Mouse (Mus musculus) spleen, postnatal 36 days (tissue): ENCODE measurements around the gene Nup54.

Source experiments
- DNase-seq, 2 experiments: peaks; one replicate each; pipeline ENCODE4 v3.0.0; 2022; ENCODE audit warnings: low spot score in 2 of 2, mixed read lengths in 1 of 2

Nup54 gene

GRCm38 (mm10) chr5:92413271-92413981 is 21.6 kb downstream of the Nup54 start:
- no peak for DNase-seq

- DNase-seq: no peak
These were observed 23.4 kb downstream of the Nup54 start for GRCm38 (mm10) chr5:92411461-92412140.

- DNase-seq: no peak
These were observed 24.5 kb downstream of the Nup54 start for GRCm38 (mm10) chr5:92410486-92410885.

GRCm38 (mm10) chr5:92409361-92410155 is 25.5 kb downstream of the Nup54 start:
- DNase-seq: no peak

- DNase-seq: no peak
These were observed 30.7 kb downstream of the Nup54 start for GRCm38 (mm10) chr5:92404400-92404678.

GRCm38 (mm10) chr5:92403562-92404399 is 31.2 kb downstream of the Nup54 start:
- DNase-seq: no peak

- no peak for DNase-seq
These were observed 32.2 kb downstream of the Nup54 start for GRCm38 (mm10) chr5:92402816-92403215.

- peak; percentile 64 to 66 for DNase-seq
These were observed 36.9 kb downstream of the Nup54 start for GRCm38 (mm10) chr5:92398153-92398552.

- DNase-seq: no peak
These were observed 38.5 kb downstream of the Nup54 start for GRCm38 (mm10) chr5:92396476-92396875.

GRCm38 (mm10) chr5:92395764-92396163 is 39.3 kb downstream of the Nup54 start:
- DNase-seq: no peak

GRCm38 (mm10) chr5:92393863-92394262 is 41.2 kb downstream of the Nup54 start:
- no peak for DNase-seq

- no peak for DNase-seq
These were observed 42.5 kb downstream of the Nup54 start for GRCm38 (mm10) chr5:92392542-92392941.

GRCm38 (mm10) chr5:92390615-92391014 is 44.4 kb downstream of the Nup54 start:
- no peak for DNase-seq

- DNase-seq: no peak
These were observed 45.0 kb downstream of the Nup54 start for GRCm38 (mm10) chr5:92389977-92390376.

- DNase-seq: no peak
These were observed 47.6 kb downstream of the Nup54 start for GRCm38 (mm10) chr5:92387433-92387832.

GRCm38 (mm10) chr5:92386643-92387042 is 48.4 kb downstream of the Nup54 start:
- DNase-seq: no peak

GRCm38 (mm10) chr5:92386102-92386501 is 48.9 kb downstream of the Nup54 start:
- DNase-seq: no peak

GRCm38 (mm10) chr5:92384855-92385254 is 50.2 kb downstream of the Nup54 start:
- DNase-seq: no peak

GRCm38 (mm10) chr5:92383747-92384146 is 51.3 kb downstream of the Nup54 start:
- DNase-seq: no peak

GRCm38 (mm10) chr5:92382349-92382679 is 52.7 kb downstream of the Nup54 start:
- no peak for DNase-seq

- peak; percentile 66 to 77 for DNase-seq
These were observed 53.3 kb downstream of the Nup54 start for GRCm38 (mm10) chr5:92381550-92382348.
